In the genomic region with DNA sequence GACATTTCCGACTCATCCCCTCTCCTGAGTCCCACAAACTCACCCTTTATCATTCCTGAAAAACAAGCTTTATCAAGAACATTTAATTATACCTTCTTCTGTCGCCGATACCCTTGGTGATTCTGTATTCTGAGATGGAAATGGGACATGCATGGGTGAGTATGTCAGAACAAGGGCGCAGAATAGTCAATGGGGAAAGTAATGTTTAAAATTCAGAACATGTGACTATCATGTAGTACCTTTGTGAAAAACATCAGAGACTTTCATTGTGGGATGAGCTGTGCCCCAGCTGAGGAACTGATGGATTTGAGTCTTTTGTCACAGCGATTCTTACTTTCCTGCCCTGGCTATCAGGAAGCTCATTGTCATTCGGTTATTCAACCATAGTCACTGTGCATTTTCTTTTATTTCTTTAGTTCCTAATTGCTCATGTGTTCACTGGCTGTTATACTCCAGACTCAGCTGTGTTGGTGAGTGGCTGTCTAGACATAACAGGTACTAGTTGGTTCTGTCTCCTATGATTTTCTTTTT, we compare ENCODE assay signal across 18 mouse cellular contexts.
"Had no signal": no experiment of that assay in that cellular context is flagged by ENCODE, and none has a peak within 500 bp of the region (broad histone marks: within the 10 kb centered on the region; RNA-seq: fewer than 3 reads in every experiment).

No protein-coding gene starts in this region.

- H3K4me1 ChIP-seq: limb, embryonic 10.5 days; limb, embryonic 13.5 days; liver, embryonic 12.5 days; liver, embryonic 15.5 days; lung, embryonic 15.5 days; megakaryocyte, embryonic 14.5 days had no signal

- H3K4me3 ChIP-seq: limb, embryonic 10.5 days; limb, embryonic 13.5 days; liver, embryonic 12.5 days; liver, embryonic 15.5 days; lung, embryonic 15.5 days; megakaryocyte, embryonic 14.5 days; midbrain, embryonic 12.5 days; myocyte had no signal

- H3K4me2 ChIP-seq: limb, embryonic 13.5 days; liver, embryonic 12.5 days; liver, embryonic 15.5 days; lung, embryonic 15.5 days; midbrain, embryonic 12.5 days had no signal

- H3K9me3 ChIP-seq: limb, embryonic 10.5 days; limb, embryonic 13.5 days; liver, embryonic 12.5 days; liver, embryonic 15.5 days; lung, embryonic 15.5 days; megakaryocyte, embryonic 14.5 days; midbrain, embryonic 12.5 days had no signal

- ATAC-seq: intestine, postnatal 0 days; liver, embryonic 12.5 days had no signal

- H3K36me3 ChIP-seq: limb, embryonic 10.5 days; limb, embryonic 13.5 days; liver, embryonic 12.5 days; liver, embryonic 15.5 days; lung, embryonic 15.5 days; midbrain, embryonic 12.5 days had no signal

- DNase-seq: kidney, adult 2 months; kidney, postnatal 14 days; kidney, postnatal 4 days; liver; lung, adult 18-20 months; lung, postnatal 10 days; lung, postnatal 36 days; thymus, adult 18-20 months; thymus, postnatal 36 days had no signal

- H3K27me3 ChIP-seq: limb, embryonic 13.5 days; liver, embryonic 12.5 days; liver, embryonic 15.5 days; lung, embryonic 15.5 days had no signal

- H3K27ac ChIP-seq: limb, embryonic 10.5 days; limb, embryonic 13.5 days; liver, embryonic 12.5 days; liver, embryonic 15.5 days; lung, embryonic 15.5 days; midbrain, embryonic 12.5 days had no signal

- H3K9ac ChIP-seq: limb, embryonic 13.5 days; liver, embryonic 12.5 days; liver, embryonic 15.5 days; lung, embryonic 15.5 days; midbrain, embryonic 12.5 days had no signal
